Mouse (Mus musculus) heart, embryonic 16.5 days (tissue): ENCODE results near the gene Olfr767. TPM values are rescaled to one million over a fixed set of nuclear protein-coding genes. Genes with fewer than 3 reads are reported as not detected.
"Not testable (repeated sequence)": the region's sequence is repeated elsewhere in the genome, so short reads cannot be mapped to it uniquely, and the experiment has no call there.

ENCODE experiments used
- ATAC-seq: fragments of 200-750 bp; cut with Nextera tagmentation; replicated peaks from 2 replicates; pipeline ENCODE4 v1.8.0; 2017; ENCODE audit warnings: moderate number of reproducible peaks; ENCODE audit not compliant: insufficient read depth, low FRiP score; ENCODE audit errors: extremely low read depth
- H3K27ac ChIP-seq: fragments of 300-500 bp; sonication (generic); 2 replicates; pipeline ENCODE4 v1.5.1; 2014; ENCODE audit warnings: mild to moderate bottlenecking, low read length, control low read depth, moderate library complexity
- H3K27me3 ChIP-seq: fragments of 300-500 bp; sonication (generic); 2 replicates; pipeline ENCODE4 v1.6.1; 2014; ENCODE audit warnings: low read length, mixed read lengths; ENCODE audit not compliant: control insufficient read depth, insufficient read depth
- H3K36me3 ChIP-seq: fragments of 300-500 bp; sonication (generic); 2 replicates; pipeline ENCODE4 v1.6.1; 2014; ENCODE audit not compliant: control insufficient read depth, insufficient read depth
- H3K4me1 ChIP-seq: fragments of 300-500 bp; sonication (generic); 2 replicates; pipeline ENCODE4 v1.6.1; 2014; ENCODE audit warnings: low read length, mixed read lengths; ENCODE audit not compliant: control insufficient read depth, insufficient read depth
- H3K4me2 ChIP-seq: fragments of 300-500 bp; sonication (generic); 2 replicates; pipeline ENCODE4 v1.6.1; 2014; ENCODE audit warnings: low read depth, mild to moderate bottlenecking, control low read depth, low read length
- H3K4me3 ChIP-seq: fragments of 300-500 bp; sonication (generic); 2 replicates; pipeline ENCODE4 v1.5.1; 2014; ENCODE audit warnings: mild to moderate bottlenecking, control low read depth, low read length
- H3K9ac ChIP-seq: fragments of 300-500 bp; sonication (generic); 2 replicates; pipeline ENCODE4 v1.6.1; 2014; ENCODE audit warnings: low read length, control low read depth
- H3K9me3 ChIP-seq: fragments of 300-500 bp; sonication (generic); replicated peaks from 2 replicates; pipeline ENCODE4 v1.6.1; 2016; ENCODE audit warnings: low read length; ENCODE audit not compliant: control insufficient read depth
- WGBS: fragments of 180-500 bp; shearing (Covaris S2); extraction: QIAGEN DNeasy Blood & Tissue Kit; methylation state at CpG from one replicate; pipeline ENCODE4 v1.1.7; 2014; 5-methylcytosine and 5-hydroxymethylcytosine counted together
- polyA plus RNA-seq: library from polyadenylated mRNA; unstranded; fragments of >200 nt; fragmentation: Nextera tagmentation; extraction: Ambion mirVana; gene quantifications from 2 replicates; pipeline ENCODE4 v1.2.1, GENCODE M21; 2015

Olfr767 gene
- polyA plus RNA-seq = not detected in 2 replicates

DNA sequence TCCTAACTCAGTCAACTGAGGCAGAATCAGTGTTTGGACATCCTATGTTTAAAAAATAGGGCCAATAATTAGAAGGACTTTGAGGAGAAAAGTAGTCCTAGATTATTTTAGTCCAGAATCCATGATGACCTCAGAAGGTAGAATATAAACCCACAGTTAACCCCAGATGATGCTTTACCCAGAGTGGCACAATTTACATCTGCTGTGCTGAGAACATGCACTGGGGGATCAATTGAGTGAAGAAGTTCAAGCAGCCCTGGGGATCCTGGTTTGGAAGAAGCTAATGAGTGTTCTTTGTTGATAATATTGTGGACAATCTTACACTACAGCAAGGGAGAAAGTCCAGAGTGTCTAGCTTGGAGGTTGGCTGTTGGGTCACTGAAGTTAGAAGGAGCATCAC lies at the start of gene Olfr767:
Gene Olfr767, minus strand, starts transcription at position 101 of the 400 bp plus-strand sequence.
- H3K4me3 ChIP-seq, H3K4me1 ChIP-seq, H3K27me3 ChIP-seq, H3K9ac ChIP-seq, H3K27ac ChIP-seq, ATAC-seq, H3K36me3 ChIP-seq, H3K9me3 ChIP-seq, H3K4me2 ChIP-seq: not testable (repeated sequence)

- Histone ChIP-seq H3K4me1 (no peaks in the 10 kb centered on the region), H3K27me3 (no peaks in the 10 kb centered on the region), H3K27ac (no peak within 1 kb of the TSS), H3K4me2 (no peak within 1 kb of the TSS), H3K4me3 (no peak within 1 kb of the TSS), H3K9me3 (peaks cover 2% of the 10 kb centered on the region; the same call in 1 of the 2 replicates), H3K36me3 (no peaks in the 10 kb centered on the region), H3K9ac (no peak within 1 kb of the TSS)
- no peak for ATAC-seq
- 75% methylated on average over 2 of the region's 2 CpGs for WGBS
Measured at GRCm38 (mm10) chr10:129117761-129118160, 35.1 kb upstream of the Olfr767 start, which contains the start of gene Olfr769. TSS of gene Olfr769 (minus strand) at chr10:129117861.

GRCm38 (mm10) chr10:129115146-129115545 lies 32.4 kb upstream of the Olfr767 start:
- Histone ChIP-seq H3K9me3 (no peaks in the 10 kb centered on the region; the same call in 1 of the 2 replicates), H3K27me3 (no peaks in the 10 kb centered on the region), H3K9ac (no peak overlapping the region), H3K4me3 (no peak overlapping the region), H3K27ac (no peak overlapping the region), H3K4me1 (no peaks in the 10 kb centered on the region), H3K4me2 (no peak overlapping the region), H3K36me3 (no peaks in the 10 kb centered on the region)
- no peak for ATAC-seq
- 91% methylated on average over 3 of the region's 3 CpGs for WGBS

DNA sequence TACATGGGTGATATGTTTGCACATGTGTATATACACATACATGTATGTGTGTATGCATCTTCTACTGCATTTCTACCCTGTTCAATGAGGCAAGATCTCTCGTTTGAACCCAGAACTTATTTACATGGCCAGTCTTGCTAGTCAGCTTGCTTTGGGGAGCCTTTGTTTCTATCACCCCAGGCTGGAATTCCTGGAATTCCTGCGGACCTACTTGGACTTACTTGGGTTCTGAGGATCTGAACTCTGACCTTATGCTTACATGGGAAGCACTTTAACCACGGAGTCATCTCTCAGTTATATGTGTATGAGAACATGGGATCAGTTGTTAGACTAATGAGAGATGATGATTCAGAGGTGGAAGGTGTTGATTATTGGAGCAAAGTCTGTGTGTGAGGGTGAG lies 18.5 kb upstream of the Olfr767 start:
- Histone ChIP-seq H3K4me1 (no peaks in the 10 kb centered on the region), H3K27ac (no peak overlapping the region), H3K27me3 (no peaks in the 10 kb centered on the region), H3K36me3 (no peaks in the 10 kb centered on the region), H3K4me2 (no peak overlapping the region), H3K4me3 (no peak overlapping the region), H3K9me3 (0 out of 2 replicates have a peak, but pooled peaks cover 2% of the 10 kb centered on the region), H3K9ac (no peak overlapping the region)
- no peak for ATAC-seq
- WGBS = 39% methylated on average over 3 of the region's 3 CpGs

- 52% methylated on average over 1 of the region's 1 CpGs for WGBS
- Histone ChIP-seq H3K9me3 (0 out of 2 replicates have a peak, but pooled peaks cover 2% of the 10 kb centered on the region), H3K4me1 (no peaks in the 10 kb centered on the region), H3K36me3 (no peaks in the 10 kb centered on the region), H3K4me3 (no peak within 1 kb of the TSS), H3K27me3 (no peaks in the 10 kb centered on the region), H3K4me2 (no peak within 1 kb of the TSS), H3K27ac (no peak within 1 kb of the TSS), H3K9ac (no peak within 1 kb of the TSS)
- ATAC-seq = no peak
Measured at GRCm38 (mm10) chr10:129099275-129099674, 16.6 kb upstream of the Olfr767 start, which contains the start of gene Olfr768. TSS of gene Olfr768 (minus strand) at chr10:129099375.

GRCm38 (mm10) chr10:129068877-129069276 lies 13.8 kb downstream of the Olfr767 start, which contains the start of gene Olfr766-ps1:
TSS of gene Olfr766-ps1 (minus strand) at chr10:129068977.
- Histone ChIP-seq H3K4me3 (no peak within 1 kb of the TSS), H3K4me1 (no peaks in the 10 kb centered on the region), H3K27ac (no peak within 1 kb of the TSS), H3K4me2 (no peak within 1 kb of the TSS), H3K9ac (no peak within 1 kb of the TSS), H3K27me3 (no peaks in the 10 kb centered on the region), H3K9me3 (no peaks in the 10 kb centered on the region), H3K36me3 (no peaks in the 10 kb centered on the region)
- no peak for ATAC-seq
- WGBS = 74% methylated on average over 2 of the region's 2 CpGs

- H3K9ac ChIP-seq, H3K4me2 ChIP-seq, H3K36me3 ChIP-seq, ATAC-seq, H3K4me1 ChIP-seq, H3K27ac ChIP-seq, H3K27me3 ChIP-seq, H3K9me3 ChIP-seq, H3K4me3 ChIP-seq: not testable (repeated sequence)
Measured at GRCm38 (mm10) chr10:129049898-129050297, 32.8 kb downstream of the Olfr767 start, which contains the start of gene Olfr765. TSS of gene Olfr765 (minus strand) at chr10:129049998.

- Histone ChIP-seq H3K4me3 (no peak within 1 kb of the TSS), H3K9me3 (no peaks in the 10 kb centered on the region), H3K9ac (no peak within 1 kb of the TSS), H3K27me3 (no peaks in the 10 kb centered on the region), H3K27ac (no peak within 1 kb of the TSS), H3K4me2 (no peak within 1 kb of the TSS), H3K4me1 (no peaks in the 10 kb centered on the region), H3K36me3 (no peaks in the 10 kb centered on the region)
- no peak for ATAC-seq
- WGBS = 62% methylated on average over 3 of the region's 3 CpGs
Measured at GRCm38 (mm10) chr10:129039796-129040195, 42.9 kb downstream of the Olfr767 start, which contains the start of gene Olfr764-ps1. TSS of gene Olfr764-ps1 (minus strand) at chr10:129039896.

DNA sequence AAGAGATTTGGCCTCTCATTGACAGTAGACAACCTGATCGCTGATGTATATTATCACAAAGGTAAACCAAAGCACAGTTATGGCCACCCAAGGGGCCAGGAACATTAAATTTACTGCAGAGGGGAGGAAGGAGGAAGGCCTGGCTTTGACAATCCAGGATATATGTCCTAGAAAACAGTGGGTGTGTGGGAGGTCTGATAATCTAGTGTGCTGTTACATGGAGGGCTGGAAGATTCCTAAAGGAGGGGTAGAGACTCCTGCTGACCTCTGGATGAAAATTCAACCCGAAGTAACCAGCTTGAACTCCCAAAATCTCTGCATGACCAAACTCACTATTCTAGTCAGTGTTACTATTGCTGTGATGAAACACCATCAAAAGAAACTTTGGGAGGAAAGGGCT lies 54.4 kb downstream of the Olfr767 start:
- Histone ChIP-seq H3K4me3 (no peak overlapping the region), H3K9ac (no peak overlapping the region), H3K27me3 (no peaks in the 10 kb centered on the region), H3K4me2 (no peak overlapping the region), H3K36me3 (no peaks in the 10 kb centered on the region), H3K4me1 (no peaks in the 10 kb centered on the region), H3K27ac (no peak overlapping the region), H3K9me3 (no peaks in the 10 kb centered on the region)
- no peak for ATAC-seq
- WGBS = 69% methylated on average over 2 of the region's 2 CpGs
